Mouse (Mus musculus) frontal cortex, postnatal 10 days (tissue): ENCODE measurements around the gene Cdk5.

Experiments used
- DNase-seq, 2 experiments: peaks; one replicate each; pipeline ENCODE4 v3.0.0; 2022; ENCODE audit warnings: low spot score in 2 of 2, mixed read lengths in 1 of 2

The Cdk5 gene

DNA sequence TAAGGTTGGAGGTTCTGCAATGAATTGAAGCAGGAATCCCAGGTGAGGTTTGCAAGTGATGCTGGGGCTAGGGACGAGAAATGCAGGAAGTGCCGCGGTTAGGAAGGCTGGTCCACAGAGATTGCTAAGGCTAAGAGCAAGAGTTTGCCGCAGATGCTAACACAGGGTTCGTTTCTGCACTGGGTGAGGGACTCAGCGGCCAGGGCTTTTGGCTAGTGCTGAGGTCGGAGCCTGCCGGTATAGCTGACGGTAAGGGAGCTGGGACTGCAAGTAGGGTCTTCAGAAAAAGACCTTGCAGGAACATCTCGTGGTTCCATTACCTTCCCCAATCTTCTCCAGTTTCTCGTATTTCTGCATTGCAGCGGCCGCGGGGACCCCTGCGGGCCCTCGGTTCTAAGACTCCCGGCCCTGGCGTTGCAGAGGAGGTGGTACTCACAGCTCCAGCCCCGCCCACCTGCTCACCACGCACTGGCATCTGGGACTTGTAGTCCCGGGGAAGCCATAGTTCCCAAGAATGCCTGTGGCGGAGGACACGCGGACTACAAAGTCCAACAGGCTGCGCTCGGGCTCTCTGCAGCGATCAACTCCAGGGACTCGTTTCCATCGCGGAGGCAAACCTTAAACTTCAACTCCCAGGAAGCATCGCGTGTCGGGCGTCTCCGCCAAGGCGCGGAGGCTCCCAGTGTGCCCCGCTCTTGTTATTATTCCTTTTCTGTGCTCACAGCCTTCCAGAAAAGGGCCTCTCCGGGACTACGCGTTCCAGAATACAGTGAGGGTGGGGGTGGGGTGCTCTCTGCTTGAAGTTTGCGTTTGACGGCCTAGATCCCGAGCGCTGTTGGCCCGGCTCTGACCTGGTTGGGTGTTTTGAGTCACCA is at the start of gene Cdk5, which contains the start of gene Slc4a2:
TSS of gene Cdk5 (minus strand) at position 402 of the 875 bp plus-strand sequence.
TSS of gene Slc4a2 (plus strand) at position 709 of the 875 bp plus-strand sequence.
- peak; percentile 98 to 99 for DNase-seq

DNA sequence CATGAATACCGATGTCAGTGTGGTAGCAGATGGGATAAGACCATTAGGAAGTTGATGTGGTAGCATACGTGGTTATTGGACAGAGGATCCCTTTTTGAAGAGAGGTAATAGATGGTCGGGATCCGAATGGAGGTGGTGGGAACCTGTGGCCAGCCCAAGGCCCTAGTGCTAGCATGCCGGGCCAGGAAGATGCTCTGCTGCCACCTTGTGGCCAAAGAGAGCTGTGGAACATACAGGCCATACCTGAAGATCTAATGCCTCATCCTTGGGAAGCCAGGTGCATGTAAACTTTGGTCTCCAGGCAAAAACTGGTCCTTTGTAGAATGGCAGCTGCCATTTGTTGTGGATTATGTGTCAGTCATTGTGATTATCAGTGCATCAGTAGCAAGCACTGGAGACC is 47.3 kb upstream of the Cdk5 start:
- DNase-seq, result peak in 1 of 2 experiments; percentile 58

GRCm38 (mm10) chr5:24466762-24467161 is 43.4 kb upstream of the Cdk5 start:
- DNase-seq, result no peak

DNA sequence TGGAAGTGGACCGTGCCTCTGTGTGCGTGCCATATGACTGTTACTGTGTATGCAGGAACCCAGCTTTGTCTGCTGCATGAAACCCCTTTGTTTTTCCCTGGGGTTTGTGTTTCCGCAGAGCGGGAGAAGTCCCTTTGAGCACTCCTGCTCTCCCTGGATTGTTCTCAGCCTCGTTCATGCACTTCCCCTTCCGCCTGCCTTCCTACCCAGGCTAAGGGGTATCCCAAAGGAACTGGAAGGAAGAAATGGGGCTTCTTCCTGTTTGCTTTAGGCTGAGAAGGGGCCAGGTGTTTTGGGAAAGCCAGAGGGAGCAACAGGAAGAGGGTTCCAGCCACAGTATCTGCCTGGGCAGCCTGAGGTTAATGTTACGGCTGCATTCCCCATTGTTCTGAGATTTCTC is 32.3 kb upstream of the Cdk5 start:
- no peak for DNase-seq

DNA sequence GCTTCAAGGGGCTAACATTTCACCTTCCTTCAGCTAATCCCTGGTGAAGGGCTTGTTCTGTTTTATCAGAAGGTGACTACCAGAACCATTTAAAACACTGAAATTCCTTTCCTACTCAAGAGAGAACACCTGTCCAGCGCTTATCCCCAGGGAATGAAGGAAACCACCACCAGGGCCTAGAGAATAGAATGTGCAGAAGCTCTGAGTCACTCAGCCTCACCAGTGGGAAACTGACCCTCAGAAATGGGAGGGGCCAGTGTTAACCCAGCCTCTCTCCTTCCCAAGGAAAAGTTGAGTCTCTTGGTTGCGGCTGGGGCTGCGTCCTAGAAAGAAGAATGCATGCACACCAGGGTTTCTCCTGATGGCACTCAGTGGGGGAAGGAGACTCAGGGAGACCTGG is 31.7 kb upstream of the Cdk5 start:
- DNase-seq, result no peak

- DNase-seq, result no peak
These were observed 30.6 kb upstream of the Cdk5 start for GRCm38 (mm10) chr5:24453985-24454303.

GRCm38 (mm10) chr5:24453283-24453984 is 30.1 kb upstream of the Cdk5 start:
- DNase-seq, result peak in 1 of 2 experiments; percentile 43

GRCm38 (mm10) chr5:24452691-24453233 is 29.4 kb upstream of the Cdk5 start:
- peak in 1 of 2 experiments; percentile 51 for DNase-seq

DNA sequence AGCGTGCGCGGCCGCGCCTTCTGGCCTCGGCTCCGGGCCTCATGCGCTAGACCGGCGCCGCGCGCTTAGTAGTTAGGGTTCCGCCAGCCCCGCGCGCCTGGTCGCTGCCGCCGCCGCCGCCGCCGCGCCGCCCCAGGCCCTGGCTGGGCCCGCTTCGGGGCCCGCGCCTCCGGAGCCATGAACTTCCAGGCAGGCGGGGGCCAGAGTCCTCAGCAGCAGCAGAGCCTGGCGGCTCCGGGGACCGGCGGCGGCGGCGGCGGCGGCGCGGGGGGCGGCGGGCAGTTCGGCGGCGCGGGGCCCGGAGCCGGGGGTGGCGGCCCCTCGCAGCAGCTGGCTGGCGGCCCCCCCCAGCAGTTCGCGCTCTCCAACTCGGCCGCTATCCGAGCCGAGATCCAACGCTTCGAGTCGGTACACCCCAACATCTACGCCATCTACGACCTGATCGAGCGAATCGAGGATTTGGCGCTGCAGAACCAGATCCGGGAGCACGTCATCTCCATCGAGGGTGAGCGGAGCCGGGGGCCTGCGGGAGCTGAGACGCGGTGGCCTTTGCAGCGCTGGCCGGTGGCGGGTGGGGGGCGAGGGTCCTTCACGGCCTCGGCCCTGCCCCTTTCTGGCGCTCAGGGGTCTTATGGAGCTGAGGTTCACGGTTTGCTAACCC is 28.8 kb upstream of the Cdk5 start, which contains the start of gene Agap3:
TSS of gene Agap3 (plus strand) at position 148 of the 661 bp plus-strand sequence.
- DNase-seq, result peak in 1 of 2 experiments; percentile 58

DNA sequence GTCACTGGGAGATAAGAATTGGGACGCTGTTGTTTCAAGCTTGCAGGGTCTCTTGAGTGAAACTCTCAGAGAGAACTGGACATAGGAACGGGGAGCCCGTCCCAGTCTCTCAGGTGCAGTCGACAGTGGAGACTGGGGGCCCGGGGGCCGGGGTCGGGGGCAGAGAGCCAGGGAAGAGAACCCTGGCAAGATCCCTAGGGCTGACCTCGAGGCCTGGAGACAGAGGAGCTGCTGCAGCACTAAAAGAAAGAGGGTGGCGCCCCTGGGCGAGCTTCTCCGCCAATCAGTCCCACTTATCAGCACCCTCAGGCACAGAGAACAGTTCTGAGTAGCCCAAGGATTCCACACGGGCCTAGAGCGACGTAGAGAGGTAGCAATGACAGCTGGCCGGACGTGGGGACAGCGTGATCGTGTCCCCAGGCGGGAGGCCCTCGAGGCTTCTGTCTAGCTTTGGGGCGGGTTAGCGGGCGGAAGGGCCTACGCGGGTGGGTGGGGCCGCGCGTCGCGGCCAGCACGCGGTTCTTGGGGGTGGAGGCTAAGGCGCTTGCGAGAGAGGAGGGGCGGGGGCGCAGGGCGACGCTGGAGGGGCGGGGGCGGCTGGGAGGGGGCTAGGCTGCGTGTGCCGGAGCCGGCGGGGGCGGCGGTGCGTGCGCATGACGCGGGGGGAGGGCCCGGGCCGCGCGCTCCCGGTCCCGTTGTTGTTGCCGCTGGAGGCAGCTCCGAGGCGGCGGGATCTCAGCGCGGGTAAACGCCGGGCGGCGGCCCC is 28.1 kb upstream of the Cdk5 start:
- DNase-seq, result peak; percentile 84 to 89

DNA sequence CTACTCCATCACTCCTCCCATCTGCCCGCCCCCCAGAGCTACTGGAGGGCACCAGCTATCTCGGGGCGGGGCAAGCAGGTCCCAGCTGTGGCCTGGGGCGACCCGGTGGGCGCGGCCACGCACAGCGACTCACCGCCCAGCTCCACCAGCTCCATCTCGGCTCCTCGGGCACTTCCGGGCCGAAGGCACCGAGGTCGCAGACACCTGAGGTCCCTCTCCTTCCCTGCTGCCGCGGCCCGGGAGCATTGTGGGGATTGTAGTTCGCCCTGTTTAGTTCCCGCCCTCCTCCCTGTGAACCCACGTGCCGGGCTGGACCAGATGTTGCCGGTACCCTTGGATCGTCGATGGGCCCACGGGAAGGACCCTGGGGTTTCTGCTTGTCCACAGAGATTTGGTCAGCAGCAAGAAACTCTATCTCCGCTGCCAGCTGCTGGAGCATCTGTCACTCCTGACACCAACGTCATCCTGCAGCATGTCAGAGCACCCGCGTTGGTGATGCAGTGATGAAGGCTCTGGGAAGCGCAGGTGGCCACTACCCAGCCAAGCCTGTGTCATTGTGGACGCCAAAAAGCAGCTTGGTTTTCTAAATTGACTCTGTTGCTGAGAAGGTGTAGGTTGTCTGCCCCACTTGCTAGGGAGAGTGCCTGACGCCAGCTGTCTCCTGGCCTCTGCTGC is 24.4 kb upstream of the Cdk5 start, which contains the start of gene Tmub1:
TSS of gene Tmub1 (minus strand) at position 231 of the 675 bp plus-strand sequence.
- peak; percentile 77 to 83 for DNase-seq

DNA sequence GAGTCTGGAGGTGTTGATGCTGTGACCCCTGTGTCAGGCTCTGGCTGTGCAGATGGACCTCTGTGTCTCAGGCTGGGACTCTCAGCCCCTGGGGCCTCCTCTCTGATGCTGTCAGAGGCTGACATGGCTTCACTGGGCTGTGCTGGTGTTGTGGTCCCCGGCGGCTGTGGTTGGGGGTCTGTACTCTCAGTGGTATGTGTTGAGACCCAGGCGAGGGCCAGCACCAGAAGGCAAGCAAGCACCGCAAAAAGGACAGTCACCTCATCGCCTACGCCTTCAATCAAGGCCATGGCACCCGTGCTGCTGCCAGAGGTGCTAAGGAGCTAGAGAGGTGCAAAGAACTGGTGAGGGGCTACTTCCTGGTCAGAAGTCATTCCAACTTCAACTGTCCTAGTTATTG is 23.3 kb upstream of the Cdk5 start:
- no peak for DNase-seq

- DNase-seq, result no peak
These were observed 22.2 kb upstream of the Cdk5 start for GRCm38 (mm10) chr5:24445428-24446080.

GRCm38 (mm10) chr5:24444746-24445427 is 21.6 kb upstream of the Cdk5 start, which contains the start of gene Fastk:
Fastk (minus strand) TSS chr5:24445287.
- peak; percentile 85 to 93 for DNase-seq

DNA sequence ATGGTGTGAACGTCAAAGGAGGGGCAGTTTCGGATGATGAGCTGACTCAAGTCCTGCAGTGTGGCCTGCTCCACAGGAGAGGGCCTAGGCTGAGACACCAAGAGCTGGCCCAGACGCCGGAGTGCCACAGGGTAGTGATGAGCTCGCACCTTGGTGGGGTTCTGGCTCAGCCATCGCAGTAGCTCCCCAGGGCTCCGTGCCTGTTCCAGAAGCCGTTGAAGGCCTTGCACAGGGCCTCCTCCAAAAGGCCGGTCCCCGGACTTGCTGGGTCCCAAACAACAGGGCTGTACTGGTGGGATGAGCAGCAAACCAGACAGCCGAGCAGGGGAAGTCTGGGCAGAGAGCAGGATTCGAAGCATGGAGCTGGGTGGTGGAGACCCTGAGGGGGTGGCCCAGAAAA is 20.6 kb upstream of the Cdk5 start:
- no peak for DNase-seq

GRCm38 (mm10) chr5:24443204-24443603 is 19.9 kb upstream of the Cdk5 start:
- no peak for DNase-seq

DNA sequence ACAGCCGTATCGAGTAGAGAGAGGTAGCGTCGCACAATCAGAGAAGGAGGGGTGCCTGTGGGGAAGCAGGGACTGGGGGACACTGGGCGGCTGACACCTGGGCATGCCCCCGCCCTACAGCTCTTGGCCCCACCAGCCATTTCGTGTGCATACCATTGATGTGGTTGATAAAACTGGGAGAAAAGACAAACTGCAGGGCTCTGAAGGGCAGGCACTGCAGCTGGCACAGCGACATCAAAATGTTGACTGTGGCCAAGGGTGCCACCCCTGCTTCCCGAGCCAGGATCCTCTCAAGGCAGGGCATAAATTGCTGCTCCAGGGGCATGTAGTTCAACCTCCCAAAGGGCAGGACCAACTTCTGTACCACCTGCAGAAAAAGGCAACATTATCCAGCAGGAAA is 18.7 kb upstream of the Cdk5 start:
- no peak for DNase-seq

DNA sequence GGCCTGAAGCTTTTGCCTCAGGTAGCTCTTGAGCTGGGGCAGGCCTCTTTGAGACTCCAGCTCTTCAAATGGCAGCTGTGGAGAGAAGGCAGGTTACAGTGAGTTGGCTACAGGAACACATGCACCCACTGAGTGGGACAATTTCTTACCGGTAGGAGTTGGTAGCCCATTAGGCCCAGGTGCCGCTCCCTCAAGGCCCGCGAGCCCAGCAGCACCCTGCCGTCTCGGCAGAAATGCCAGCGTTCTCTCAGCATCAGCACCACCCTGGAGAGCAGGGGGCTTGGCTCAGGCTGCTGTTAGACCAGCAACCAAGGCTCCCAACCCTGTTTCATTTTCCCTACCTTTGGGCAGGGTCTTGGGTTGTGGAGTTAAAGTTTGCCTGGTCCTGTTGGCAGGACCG is 17.9 kb upstream of the Cdk5 start:
- DNase-seq, result no peak

GRCm38 (mm10) chr5:24433993-24434392 is 10.7 kb upstream of the Cdk5 start:
- no peak for DNase-seq
